Mouse (Mus musculus) CH12F3 (cell line): ENCODE data around the gene Man2a1.

ENCODE experiments used
- in situ Hi-C: fragments of 300-500 bp; cut with MboI; formaldehyde crosslinking; loops from 2 replicates; pipeline ENCODE4 v1.14.3; 2020; ENCODE audit warnings: low sequenced_read_pairs

The Man2a1 gene

GRCm38 (mm10) chr17:64600372-64601090, at the start of gene Man2a1:
Gene Man2a1 (plus strand): TSS chr17:64600736.
- in situ Hi-C loops: no loop called here

- in situ Hi-C loops: no loop called here
Measured at GRCm38 (mm10) chr17:64553358-64553757, 47.2 kb upstream of the Man2a1 start.

GRCm38 (mm10) chr17:64554901-64555300, 45.6 kb upstream of the Man2a1 start:
- in situ Hi-C loops: no loop called here

GRCm38 (mm10) chr17:64556661-64557445, 43.7 kb upstream of the Man2a1 start:
- in situ Hi-C loops: no loop called here

- in situ Hi-C loops: no loop called here
Measured at GRCm38 (mm10) chr17:64558994-64559540, 41.5 kb upstream of the Man2a1 start.

- in situ Hi-C loops: no loop called here
Measured at GRCm38 (mm10) chr17:64566435-64566834, 34.1 kb upstream of the Man2a1 start.

- in situ Hi-C loops: no loop called here
Measured at GRCm38 (mm10) chr17:64567546-64567945, 33.0 kb upstream of the Man2a1 start.

- in situ Hi-C loops: no loop called here
Measured at GRCm38 (mm10) chr17:64573981-64574380, 26.6 kb upstream of the Man2a1 start.

GRCm38 (mm10) chr17:64575240-64575639, 25.3 kb upstream of the Man2a1 start:
- in situ Hi-C loops: no loop called here

- in situ Hi-C loops: no loop called here
Measured at GRCm38 (mm10) chr17:64577485-64577884, 23.1 kb upstream of the Man2a1 start.

GRCm38 (mm10) chr17:64578346-64578745, 22.2 kb upstream of the Man2a1 start:
- in situ Hi-C loops: no loop called here

- in situ Hi-C loops: no loop called here
Measured at GRCm38 (mm10) chr17:64579696-64580095, 20.8 kb upstream of the Man2a1 start.

- in situ Hi-C loops: no loop called here
Measured at GRCm38 (mm10) chr17:64581133-64581532, 19.4 kb upstream of the Man2a1 start.

- in situ Hi-C loops: no loop called here
Measured at GRCm38 (mm10) chr17:64581962-64582361, 18.6 kb upstream of the Man2a1 start.

GRCm38 (mm10) chr17:64590483-64590882, 10.1 kb upstream of the Man2a1 start:
- in situ Hi-C loops: no loop called here

GRCm38 (mm10) chr17:64591366-64591765, 9.2 kb upstream of the Man2a1 start:
- in situ Hi-C loops: no loop called here

GRCm38 (mm10) chr17:64592355-64592754, 8.2 kb upstream of the Man2a1 start:
- in situ Hi-C loops: no loop called here

- in situ Hi-C loops: no loop called here
Measured at GRCm38 (mm10) chr17:64592788-64593187, 7.7 kb upstream of the Man2a1 start.

- in situ Hi-C loops: no loop called here
Measured at GRCm38 (mm10) chr17:64597770-64598169, 2.8 kb upstream of the Man2a1 start.

- in situ Hi-C loops: no loop called here
Measured at GRCm38 (mm10) chr17:64599916-64600315, 620 bp upstream of the Man2a1 start.

- in situ Hi-C loops: no loop called here
Measured at GRCm38 (mm10) chr17:64601091-64601750, 685 bp downstream of the Man2a1 start.
